Mouse (Mus musculus): ENCODE data around the gene Adamts7. TPM values are rescaled to one million over a fixed set of nuclear protein-coding genes. Genes with fewer than 3 reads are reported as not detected.
A peak's percentile ranks its signal among the peaks of the same experiment; 100 is the strongest.

Adamts7 gene
- polyA plus RNA-seq, 1 experiment from 2014 or later = 30.4 TPM

- no peaks in the 10 kb centered on the region for H3K9me3 ChIP-seq (ENCODE audit: low read depth, low read length)
- H3K27me3 ChIP-seq (ENCODE audit: insufficient read depth, low read length) = no peaks in the 10 kb centered on the region
- no peak overlapping the region for H3K4me2 ChIP-seq
- DNase-seq = no peak
- WGBS = 84% methylated on average over 7 of the region's 7 CpGs
- no peak overlapping the region for H3K4me3 ChIP-seq (ENCODE audit: low read depth, low read length)
- no peak overlapping the region for H3K9ac ChIP-seq
- peaks cover 59% of the 10 kb centered on the region for H3K36me3 ChIP-seq (ENCODE audit: insufficient read depth)
- no peaks in the 10 kb centered on the region for H3K4me1 ChIP-seq (ENCODE audit: insufficient read depth)
- no peak for ATAC-seq (ENCODE audit: insufficient read depth)
- TF ChIP-seq CTCF (IDR thresholded peaks at IDR 0.05; ENCODE audit: low read depth) = no peak
- H3K27ac ChIP-seq (ENCODE audit: low read depth) = no peak overlapping the region
These were observed 35.1 kb downstream of the Adamts7 start for GRCm38 (mm10) chr9:90197866-90198383.

GRCm38 (mm10) chr9:90198531-90199449, 35.9 kb downstream of the Adamts7 start:
- Histone ChIP-seq H3K36me3 (ENCODE audit: insufficient read depth) (peaks cover 61% of the 10 kb centered on the region), H3K4me2 (no peak overlapping the region), H3K9me3 (ENCODE audit: low read depth, low read length) (no peaks in the 10 kb centered on the region), H3K4me3 (ENCODE audit: low read depth, low read length) (no peak overlapping the region), H3K27me3 (ENCODE audit: insufficient read depth, low read length) (no peaks in the 10 kb centered on the region), H3K27ac (ENCODE audit: low read depth) (no peak overlapping the region), H3K4me1 (ENCODE audit: insufficient read depth) (no peaks in the 10 kb centered on the region), H3K9ac (no peak overlapping the region)
- no peak for TF ChIP-seq CTCF (IDR thresholded peaks at IDR 0.05; ENCODE audit: low read depth)
- DNase-seq (peak; percentile 84), ATAC-seq (ENCODE audit: insufficient read depth) (peak; percentile 36)
- 50% methylated on average over 10 of the region's 10 CpGs for WGBS

- no peak for DNase-seq
- Histone ChIP-seq H3K4me1 (ENCODE audit: insufficient read depth) (no peaks in the 10 kb centered on the region), H3K27ac (ENCODE audit: low read depth) (no peak overlapping the region), H3K9ac (no peak overlapping the region), H3K4me3 (ENCODE audit: low read depth, low read length) (no peak overlapping the region), H3K27me3 (ENCODE audit: insufficient read depth, low read length) (no peaks in the 10 kb centered on the region), H3K4me2 (no peak overlapping the region), H3K36me3 (ENCODE audit: insufficient read depth) (peaks cover 63% of the 10 kb centered on the region), H3K9me3 (ENCODE audit: low read depth, low read length) (no peaks in the 10 kb centered on the region)
- no peak for TF ChIP-seq CTCF (IDR thresholded peaks at IDR 0.05; ENCODE audit: low read depth)
- ATAC-seq (ENCODE audit: insufficient read depth) = no peak
- WGBS = 91% methylated on average over 18 of the region's 18 CpGs
These were observed 36.7 kb downstream of the Adamts7 start for GRCm38 (mm10) chr9:90199611-90200010.

GRCm38 (mm10) chr9:90200501-90200900, 37.6 kb downstream of the Adamts7 start:
- Histone ChIP-seq H3K36me3 (ENCODE audit: insufficient read depth) (peaks cover 64% of the 10 kb centered on the region), H3K4me3 (ENCODE audit: low read depth, low read length) (no peak overlapping the region), H3K9me3 (ENCODE audit: low read depth, low read length) (no peaks in the 10 kb centered on the region), H3K4me1 (ENCODE audit: insufficient read depth) (no peaks in the 10 kb centered on the region), H3K27ac (ENCODE audit: low read depth) (no peak overlapping the region), H3K27me3 (ENCODE audit: insufficient read depth, low read length) (no peaks in the 10 kb centered on the region), H3K9ac (no peak overlapping the region), H3K4me2 (no peak overlapping the region)
- TF ChIP-seq CTCF (IDR thresholded peaks at IDR 0.05; ENCODE audit: low read depth) = no peak
- ATAC-seq (ENCODE audit: insufficient read depth) = no peak
- no peak for DNase-seq
- WGBS = 98% methylated on average over 4 of the region's 4 CpGs

GRCm38 (mm10) chr9:90201096-90201495, 38.2 kb downstream of the Adamts7 start:
- Histone ChIP-seq H3K36me3 (ENCODE audit: insufficient read depth) (peaks cover 65% of the 10 kb centered on the region), H3K4me3 (ENCODE audit: low read depth, low read length) (no peak overlapping the region)

GRCm38 (mm10) chr9:90201541-90201940, 38.7 kb downstream of the Adamts7 start:
- WGBS = 36% methylated on average over 4 of the region's 4 CpGs
- H3K9ac ChIP-seq = no peak overlapping the region
- H3K4me2 ChIP-seq = no peak overlapping the region
- no peak overlapping the region for H3K27ac ChIP-seq (ENCODE audit: low read depth)
- H3K4me1 ChIP-seq (ENCODE audit: insufficient read depth) = no peaks in the 10 kb centered on the region
- no peak for TF ChIP-seq CTCF (IDR thresholded peaks at IDR 0.05; ENCODE audit: low read depth)
- DNase-seq (no peak), ATAC-seq (ENCODE audit: insufficient read depth) (no peak)
- peaks cover 69% of the 10 kb centered on the region for H3K36me3 ChIP-seq (ENCODE audit: insufficient read depth)
- H3K9me3 ChIP-seq (ENCODE audit: low read depth, low read length) = no peaks in the 10 kb centered on the region
- no peaks in the 10 kb centered on the region for H3K27me3 ChIP-seq (ENCODE audit: insufficient read depth, low read length)
- no peak overlapping the region for H3K4me3 ChIP-seq (ENCODE audit: low read depth, low read length)

More at GRCm38 (mm10) chr9:90201096-90201495, 38.2 kb downstream of the Adamts7 start:
- no peaks in the 10 kb centered on the region for H3K4me1 ChIP-seq (ENCODE audit: insufficient read depth)
- TF ChIP-seq CTCF (IDR thresholded peaks at IDR 0.05; ENCODE audit: low read depth) = no peak
- H3K9ac ChIP-seq = no peak overlapping the region
- ATAC-seq (ENCODE audit: insufficient read depth) (no peak), DNase-seq (no peak)
- H3K4me2 ChIP-seq = no peak overlapping the region
- 90% methylated on average over 7 of the region's 7 CpGs for WGBS
- no peak overlapping the region for H3K27ac ChIP-seq (ENCODE audit: low read depth)
- no peaks in the 10 kb centered on the region for H3K27me3 ChIP-seq (ENCODE audit: insufficient read depth, low read length)
- no peaks in the 10 kb centered on the region for H3K9me3 ChIP-seq (ENCODE audit: low read depth, low read length)

GRCm38 (mm10) chr9:90203233-90203632, 40.4 kb downstream of the Adamts7 start:
- Histone ChIP-seq H3K9ac (no peak overlapping the region), H3K4me1 (ENCODE audit: insufficient read depth) (no peaks in the 10 kb centered on the region), H3K27me3 (ENCODE audit: insufficient read depth, low read length) (no peaks in the 10 kb centered on the region), H3K4me2 (no peak overlapping the region), H3K4me3 (ENCODE audit: low read depth, low read length) (no peak overlapping the region), H3K9me3 (ENCODE audit: low read depth, low read length) (no peaks in the 10 kb centered on the region), H3K27ac (ENCODE audit: low read depth) (no peak overlapping the region), H3K36me3 (ENCODE audit: insufficient read depth) (peaks cover 85% of the 10 kb centered on the region)
- TF ChIP-seq CTCF (IDR thresholded peaks at IDR 0.05; ENCODE audit: low read depth) = no peak
- ATAC-seq (ENCODE audit: insufficient read depth) = no peak
- DNase-seq = no peak
- 76% methylated on average over 5 of the region's 5 CpGs for WGBS

All from lung, embryonic 14.5 days (tissue).